ENCODE assay signal across 19 mouse cellular contexts in the genomic region with DNA sequence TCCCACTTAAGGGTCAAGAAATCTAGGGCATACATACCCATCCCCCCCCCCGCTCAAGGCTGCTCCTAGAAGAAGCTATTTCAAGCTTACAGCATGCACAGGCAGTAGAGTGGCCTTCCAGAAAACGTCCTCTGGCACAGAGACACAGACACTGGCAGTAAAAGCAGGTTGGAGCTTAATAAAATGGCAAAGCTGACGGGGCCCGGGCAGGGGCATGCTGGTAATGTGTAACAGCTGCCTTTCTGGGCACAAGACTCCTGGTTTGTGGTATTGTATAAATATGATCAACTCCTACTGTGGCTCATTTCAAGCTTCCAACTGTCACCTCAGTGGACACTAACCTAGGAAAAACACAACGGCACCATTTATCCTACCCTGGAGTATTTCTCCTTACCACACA. TPM values are rescaled to one million over a fixed set of nuclear protein-coding genes. Genes with fewer than 3 reads are reported as not detected.
A peak's percentile ranks its signal among the peaks of the same experiment; 100 is the strongest.
DNase-seq lines count a peak whose midpoint lies in the region; ATAC-seq lines count a peak whose summit lies in the region.
"Had no signal": no experiment of that assay in that cellular context is flagged by ENCODE, and none has a peak within 500 bp of the region (broad histone marks: within the 10 kb centered on the region; RNA-seq: fewer than 3 reads in every experiment).

No protein-coding gene starts in this region.

- peak; percentile 19 to 42 for DNase-seq in heart, adult 18-20 months
- no peak for DNase-seq in heart, adult 11 months
- no peak for DNase-seq in neural tube, embryonic 10.5 days (ENCODE audit: extremely low spot score, low spot score)
- peak; percentile 63 to 65 for DNase-seq in cerebellum, postnatal 36 days
- no peak for DNase-seq in kidney, postnatal 14 days
- no peak for DNase-seq in thymus, postnatal 0 days (ENCODE audit: low spot score)
- no peak for DNase-seq in urinary bladder, postnatal 14 days (ENCODE audit: low spot score)
- DNase-seq: kidney, adult 11 months; kidney, postnatal 10 days; layer of hippocampus, adult 9-11 months; lung, embryonic 14.5 days; thymus, adult 2 months had no signal

- no peak overlapping the region for H3K4me3 ChIP-seq in neural tube, embryonic 15.5 days (replicated peaks)
- H3K4me3 ChIP-seq: hindbrain, embryonic 10.5 days; neural tube, embryonic 12.5 days had no signal

- H3K9me3 ChIP-seq in neural tube, embryonic 15.5 days (replicated peaks) = no peaks in the 10 kb centered on the region
- H3K9me3 ChIP-seq: hindbrain, embryonic 10.5 days; neural tube, embryonic 12.5 days had no signal

- no peak overlapping the region for H3K4me2 ChIP-seq in neural tube, embryonic 15.5 days
- H3K4me2 ChIP-seq: liver, embryonic 11.5 days; lung, embryonic 14.5 days; neural tube, embryonic 12.5 days had no signal

- no peaks in the 10 kb centered on the region for H3K27me3 ChIP-seq in neural tube, embryonic 15.5 days (replicated peaks)
- H3K27me3 ChIP-seq: neural tube, embryonic 12.5 days had no signal

- peak; percentile 57; the same call in 1 of the 2 replicates for ATAC-seq in neural tube, embryonic 15.5 days (ENCODE audit: low FRiP score)
- ATAC-seq: activated CD4-positive, CD25-positive, alpha-beta regulatory T cell, adult 4 months; forebrain, embryonic 14.5 days; midbrain, embryonic 16.5 days had no signal

- 57% methylated on average over 5 of the region's 5 CpGs for WGBS in neural tube, embryonic 15.5 days

- H3K9ac ChIP-seq in neural tube, embryonic 15.5 days (replicated peaks) = no peak overlapping the region
- H3K9ac ChIP-seq: lung, embryonic 14.5 days; neural tube, embryonic 12.5 days had no signal

- peaks cover 6% of the 10 kb centered on the region for H3K4me1 ChIP-seq in neural tube, embryonic 15.5 days

- no peaks in the 10 kb centered on the region for H3K36me3 ChIP-seq in neural tube, embryonic 15.5 days
- H3K36me3 ChIP-seq: hindbrain, embryonic 10.5 days; neural tube, embryonic 12.5 days had no signal

- H3K27ac ChIP-seq in neural tube, embryonic 15.5 days (replicated peaks) = no peak overlapping the region
- H3K27ac ChIP-seq: hindbrain, embryonic 10.5 days; neural tube, embryonic 12.5 days had no signal

RNA-seq across cellular contexts. Expression of a gene that starts 42.2 kb away (rescaled TPM):
- 1 to 10 TPM; 2.2 to 3.4 TPM for total RNA-seq in heart, adult 18-20 months (2021)
- 49.9 and 50.0 TPM in 2 replicates for polyA plus RNA-seq in neural tube, embryonic 15.5 days (2015; fragmentation: Nextera tagmentation; extraction: Ambion mirVana)
- 0.10 and 0.40 TPM in 2 replicates for polyA plus RNA-seq in thymus, postnatal 0 days (2015; fragmentation: Nextera tagmentation; extraction: Ambion mirVana)

Comparison
In these comparisons a context has a peak if more than half of its experiments do, and no peak if none do; other contexts are left out.
1. DNase-seq: peak in heart, adult 18-20 months (2 of 2) and cerebellum, postnatal 36 days (2 of 2); none in heart, adult 11 months (single experiment), neural tube, embryonic 10.5 days (single experiment), kidney, postnatal 14 days (single experiment), thymus, postnatal 0 days (single experiment) and urinary bladder, postnatal 14 days (single experiment).
2. RNA of a gene that starts 42.2 kb away (polyA plus RNA-seq): 49.9 to 50.0 TPM in neural tube, embryonic 15.5 days; 0.10 to 0.40 TPM in thymus, postnatal 0 days; every median in the first group is over 10 times any median in the second.